Mouse (Mus musculus) midbrain, postnatal 0 days (tissue): Measurements from ENCODE around the gene Cdc20b. TPM values are rescaled to one million over a fixed set of nuclear protein-coding genes. Genes with fewer than 3 reads are reported as not detected.

ENCODE experiments used
- ATAC-seq: fragments of 200-750 bp; cut with Nextera tagmentation; 2 replicates; pipeline ENCODE4 v1.8.0; 2017; ENCODE audit warnings: moderate number of reproducible peaks, mild to moderate bottlenecking, moderate TSS enrichment, moderate library complexity; ENCODE audit not compliant: low FRiP score
- DNase-seq: peaks from one replicate; pipeline ENCODE4 v3.0.0-alpha.2; 2015; ENCODE audit warnings: low spot score
- H3K27ac ChIP-seq: fragments of 300-500 bp; sonication (generic); 2 replicates; pipeline ENCODE4 v1.5.1; 2014; ENCODE audit warnings: low read depth, mild to moderate bottlenecking, low read length, mixed read lengths
- H3K27me3 ChIP-seq: fragments of 300-500 bp; sonication (generic); 2 replicates; pipeline ENCODE4 v1.6.1; 2014; ENCODE audit warnings: low read length, control low read depth, mixed read lengths; ENCODE audit not compliant: insufficient read depth
- H3K36me3 ChIP-seq: fragments of 300-500 bp; sonication (generic); 2 replicates; pipeline ENCODE4 v1.6.1; 2014; ENCODE audit warnings: low read length, control low read depth, mixed read lengths; ENCODE audit not compliant: insufficient read depth
- H3K4me1 ChIP-seq: fragments of 300-500 bp; sonication (generic); 2 replicates; pipeline ENCODE4 v1.6.1; 2014; ENCODE audit warnings: mild to moderate bottlenecking, control low read depth, antibody characterized with exemption, low read length, mixed read lengths; ENCODE audit not compliant: insufficient read depth
- H3K4me2 ChIP-seq: fragments of 300-500 bp; sonication (generic); 2 replicates; pipeline ENCODE4 v1.6.1; 2014; ENCODE audit warnings: low read depth, mild to moderate bottlenecking, low read length, mixed read lengths; ENCODE audit not compliant: poor library complexity, severe bottlenecking
- H3K4me3 ChIP-seq: fragments of 300-500 bp; sonication (generic); 2 replicates; pipeline ENCODE4 v1.5.1; 2014; ENCODE audit warnings: low read depth, mild to moderate bottlenecking, low read length, moderate library complexity
- H3K9ac ChIP-seq: fragments of 300-500 bp; sonication (generic); replicated peaks from 2 replicates; pipeline ENCODE4 v1.6.1; 2014; ENCODE audit warnings: mild to moderate bottlenecking, low read length, moderate library complexity, mixed read lengths; ENCODE audit not compliant: poor library complexity, severe bottlenecking
- H3K9me3 ChIP-seq: fragments of 300-500 bp; sonication (generic); 2 replicates; pipeline ENCODE4 v1.6.1; 2016; ENCODE audit warnings: low read length, control low read depth
- CTCF ChIP-seq: IDR thresholded peaks from 2 replicates; pipeline ENCODE4 v1.5.1; 2016; ENCODE audit warnings: antibody characterized with exemption, mild to moderate bottlenecking
- WGBS: fragments of 180-500 bp; shearing (Covaris S2); extraction: QIAGEN DNeasy Blood & Tissue Kit; methylation state at CpG from one replicate; pipeline ENCODE4 v1.1.7; 2014; 5-methylcytosine and 5-hydroxymethylcytosine counted together
- polyA plus RNA-seq: library from polyadenylated mRNA; unstranded; fragments of >200 nt; fragmentation: Nextera tagmentation; extraction: Ambion mirVana; gene quantifications from 2 replicates; pipeline ENCODE4 v1.2.1, GENCODE M21; 2015
- total RNA-seq: library from RNA; depleted of rRNA; stranded (reverse); fragments of >200 nt; gene quantifications from 2 replicates; pipeline ENCODE4 v1.2.3, GENCODE M21; 2014

Gene Cdc20b
- total and polyA plus RNA-seq, 2 experiments from 2014 or later: 0.15 to 2.0 TPM

DNA sequence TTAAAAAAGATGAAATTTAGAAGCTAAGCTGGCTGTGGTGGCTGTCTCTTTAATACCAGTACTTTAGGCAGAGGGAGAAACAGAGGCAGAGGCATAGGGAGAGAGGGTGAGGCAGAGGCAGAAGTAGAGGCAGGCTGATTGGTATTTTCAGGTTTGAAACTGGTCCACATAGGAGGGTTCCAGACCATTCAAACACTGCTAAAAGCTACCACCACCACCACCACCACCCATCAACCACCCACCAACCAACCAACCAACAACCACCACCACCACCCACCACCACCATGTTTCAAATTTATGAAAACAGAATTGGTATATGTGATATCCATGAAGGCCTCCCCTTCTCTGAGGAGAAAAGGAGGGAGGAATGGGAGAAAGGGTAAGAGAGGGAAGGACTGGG is 2.1 kb upstream of the Cdc20b start:
- DNase-seq (no peak), ATAC-seq (no peak)
- H3K4me3 ChIP-seq: no peak overlapping the region
- H3K9me3 ChIP-seq: no peaks in the 10 kb centered on the region
- H3K36me3 ChIP-seq: no peaks in the 10 kb centered on the region
- H3K4me1 ChIP-seq: 0 out of 2 replicates have a peak, but pooled peaks cover 5% of the 10 kb centered on the region
- TF ChIP-seq CTCF: no peak
- H3K4me2 ChIP-seq: no peak overlapping the region
- H3K9ac ChIP-seq: no peak overlapping the region
- H3K27ac ChIP-seq: no peak overlapping the region
- peaks cover 4% of the 10 kb centered on the region; the same call in 1 of the 2 replicates for H3K27me3 ChIP-seq

DNA sequence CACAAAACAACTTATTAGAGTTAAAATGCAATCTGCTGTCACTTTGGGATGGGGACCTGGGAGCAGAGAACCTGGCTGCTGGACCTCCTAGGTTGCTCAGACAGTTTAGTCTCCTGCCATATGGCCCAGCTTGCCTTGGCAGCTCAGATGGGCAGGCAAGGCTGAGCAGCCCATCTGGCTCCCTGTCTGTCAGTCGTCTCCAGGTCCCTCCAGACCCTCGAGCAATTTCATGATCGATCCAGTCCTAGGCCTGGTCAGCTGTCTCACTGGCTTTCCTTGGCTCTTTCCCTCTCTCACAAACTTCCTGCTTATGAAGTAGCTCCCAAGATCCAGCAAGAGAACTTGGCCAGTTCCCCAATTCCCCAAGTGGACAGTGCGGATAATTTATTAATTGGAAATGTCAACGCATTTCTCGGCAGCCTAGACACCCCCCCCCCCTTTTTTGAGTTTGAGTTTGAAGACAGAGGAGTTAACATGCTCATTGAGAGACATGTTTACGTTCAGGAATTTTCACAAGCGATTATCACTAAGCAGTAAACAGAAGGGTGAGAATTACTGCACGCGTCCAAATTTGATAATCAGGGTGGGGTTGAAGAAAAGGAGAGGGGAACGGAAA is 532 bp upstream of the Cdc20b start:
- 3% methylated on average over 11 of the region's 11 CpGs for WGBS
- peak overlapping the region; percentile 78 for H3K4me2 ChIP-seq
- no peaks in the 10 kb centered on the region for H3K9me3 ChIP-seq
- H3K27ac ChIP-seq: no peak overlapping the region
- ATAC-seq (no peak), DNase-seq (peak; percentile 35)
- H3K9ac ChIP-seq: no peak overlapping the region
- peaks cover 4% of the 10 kb centered on the region; the same call in 1 of the 2 replicates for H3K27me3 ChIP-seq
- H3K36me3 ChIP-seq: no peaks in the 10 kb centered on the region
- peak overlapping the region; percentile 44 for H3K4me3 ChIP-seq
- 0 out of 2 replicates have a peak, but pooled peaks cover 5% of the 10 kb centered on the region for H3K4me1 ChIP-seq
- TF ChIP-seq CTCF: no peak

DNA sequence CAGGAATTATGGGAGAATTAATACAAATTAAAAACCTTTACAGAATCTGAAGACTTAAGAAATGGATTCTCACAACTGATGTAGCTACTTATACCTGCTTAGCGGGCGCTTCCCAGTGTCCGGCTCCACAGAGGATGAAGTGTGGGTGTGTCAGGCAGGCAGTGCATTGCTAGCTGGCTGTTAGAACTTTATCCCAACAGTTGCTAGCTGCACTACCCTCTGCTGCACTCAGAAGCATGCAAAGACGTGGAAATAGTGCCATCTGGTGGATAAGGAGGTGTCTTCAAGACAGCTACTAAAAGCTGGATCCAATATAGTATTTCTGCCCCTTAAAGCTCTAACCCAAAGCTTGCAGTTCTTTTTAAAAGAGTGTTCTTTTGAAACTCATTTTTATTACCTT is 941 bp downstream of the Cdc20b start:
- H3K4me2 ChIP-seq: peak overlapping the region; percentile 78
- H3K4me3 ChIP-seq: peak overlapping the region; percentile 44
- H3K4me1 ChIP-seq: 0 out of 2 replicates have a peak, but pooled peaks cover 5% of the 10 kb centered on the region
- DNase-seq (peak; percentile 95), ATAC-seq (peak; percentile 71; the same call in 1 of the 2 replicates)
- H3K27me3 ChIP-seq: peaks cover 4% of the 10 kb centered on the region; the same call in 1 of the 2 replicates
- no peak overlapping the region for H3K27ac ChIP-seq
- WGBS: 0% methylated on average over 4 of the region's 4 CpGs
- H3K9me3 ChIP-seq: no peaks in the 10 kb centered on the region
- no peaks in the 10 kb centered on the region for H3K36me3 ChIP-seq
- peak; percentile 93 for TF ChIP-seq CTCF
- H3K9ac ChIP-seq: no peak overlapping the region

DNA sequence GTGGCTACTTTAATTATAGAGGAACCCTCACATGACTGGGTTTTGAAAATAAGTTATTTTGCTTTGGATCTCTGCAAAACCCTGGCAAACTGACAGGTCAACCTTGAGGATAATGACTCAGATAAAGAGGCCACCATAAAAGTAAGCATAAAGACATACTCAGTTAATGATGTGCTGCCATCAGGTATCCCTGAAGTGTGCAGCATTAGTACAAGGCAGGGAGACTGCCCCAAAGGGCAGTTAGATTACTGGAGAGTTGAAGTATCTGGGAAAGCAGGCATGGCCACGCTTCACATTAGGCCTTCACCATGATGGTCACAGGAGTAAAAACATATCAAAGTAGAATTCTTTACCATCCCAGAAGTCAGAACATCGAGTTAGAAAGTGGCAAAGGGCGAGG is 10.0 kb downstream of the Cdc20b start:
- Histone ChIP-seq H3K4me2 (peak overlapping the region; percentile 70), H3K27ac (no peak overlapping the region), H3K4me3 (no peak overlapping the region), H3K36me3 (no peaks in the 10 kb centered on the region), H3K27me3 (no peaks in the 10 kb centered on the region), H3K4me1 (no peaks in the 10 kb centered on the region), H3K9me3 (no peaks in the 10 kb centered on the region), H3K9ac (no peak overlapping the region)
- DNase-seq (no peak), ATAC-seq (no peak)
- TF ChIP-seq CTCF: no peak
- 81% methylated on average over 3 of the region's 3 CpGs for WGBS

DNA sequence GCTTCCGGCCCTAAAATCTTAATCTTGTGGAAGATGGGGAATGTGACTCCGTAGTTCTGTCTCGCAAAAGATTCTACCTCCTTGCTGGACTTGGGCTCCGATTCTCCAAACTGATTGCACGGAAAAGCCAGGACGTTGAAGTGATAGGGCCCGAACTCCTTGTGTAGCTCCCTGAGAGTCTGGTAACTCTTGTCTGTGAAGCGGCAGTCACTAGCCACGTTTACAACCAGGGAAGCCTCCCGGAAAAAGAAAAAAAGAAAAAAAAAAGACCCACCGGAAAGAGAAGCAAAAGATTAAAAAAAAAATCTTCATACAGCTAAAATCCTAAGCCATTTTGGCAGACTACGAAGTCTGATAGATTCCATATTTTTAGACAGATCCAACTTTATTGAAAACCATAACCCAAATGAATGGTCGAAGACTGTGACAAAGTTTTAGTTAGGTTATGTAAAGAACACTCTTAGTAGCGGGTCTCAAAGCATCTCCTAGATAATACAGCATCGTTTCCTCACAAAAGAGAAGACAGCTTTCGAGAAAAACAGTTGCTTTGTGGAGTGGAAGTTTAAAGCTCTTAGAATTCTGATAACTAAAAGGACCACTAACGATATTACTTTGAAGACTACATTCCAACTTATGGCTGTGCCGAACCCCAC is 10.7 kb downstream of the Cdc20b start:
- Histone ChIP-seq H3K9ac (peak overlapping the region; percentile 50), H3K36me3 (no peaks in the 10 kb centered on the region), H3K27me3 (no peaks in the 10 kb centered on the region), H3K9me3 (no peaks in the 10 kb centered on the region), H3K27ac (0 out of 2 replicates have a peak overlapping the region, but pooled peaks have one; percentile 6), H3K4me2 (peak overlapping the region; percentile 70), H3K4me1 (no peaks in the 10 kb centered on the region), H3K4me3 (peak overlapping the region; percentile 45)
- DNase-seq: no peak
- WGBS: 13% methylated on average over 18 of the region's 18 CpGs
- no peak for TF ChIP-seq CTCF
- no peak for ATAC-seq
